Mouse (Mus musculus) inflammation-experienced regulatory T-cells, adult 6 months (primary cell): Measurements from ENCODE around the gene Tcte1. TPM values are rescaled to one million over a fixed set of nuclear protein-coding genes. Genes with fewer than 3 reads are reported as not detected.

ENCODE experiments used
- ATAC-seq: one replicate; pipeline ENCODE4 v1.8.0; 2017
- polyA plus RNA-seq, 3 experiments: library from polyadenylated mRNA; unstranded; fragments of 100-300 nt; shearing (Covaris generic); gene quantifications; one replicate each; pipeline ENCODE4 v1.2.1; 2017

Tcte1 gene
- polyA plus RNA-seq, 3 experiments from 2014 or later: not detected

DNA sequence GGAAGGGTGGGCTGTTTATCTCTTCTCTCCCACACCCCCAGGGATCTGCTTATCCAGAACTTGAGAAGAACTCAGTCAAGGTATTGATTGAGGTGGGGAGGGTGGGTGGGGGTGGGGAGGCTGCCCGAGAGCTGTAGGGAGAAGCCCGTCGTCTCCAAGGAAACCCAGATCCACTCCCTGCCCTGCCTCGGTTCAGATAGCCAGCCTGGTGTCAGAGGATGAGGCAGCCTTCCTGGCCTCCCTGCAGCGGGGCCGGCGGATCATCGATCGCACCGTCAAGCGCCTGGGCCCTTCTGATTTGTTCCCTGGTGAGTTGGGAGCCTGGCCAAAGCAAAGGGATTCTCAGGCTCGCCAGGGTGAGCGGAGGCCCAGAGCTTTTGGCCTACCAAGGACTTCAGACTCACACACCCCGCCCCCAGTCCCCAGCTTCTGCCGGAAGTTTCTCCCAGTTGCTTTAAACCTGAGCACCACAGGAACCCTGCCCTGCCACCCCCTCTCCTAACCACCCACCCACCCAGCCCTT lies 8.0 kb upstream of the Tcte1 start:
- no peak for ATAC-seq

DNA sequence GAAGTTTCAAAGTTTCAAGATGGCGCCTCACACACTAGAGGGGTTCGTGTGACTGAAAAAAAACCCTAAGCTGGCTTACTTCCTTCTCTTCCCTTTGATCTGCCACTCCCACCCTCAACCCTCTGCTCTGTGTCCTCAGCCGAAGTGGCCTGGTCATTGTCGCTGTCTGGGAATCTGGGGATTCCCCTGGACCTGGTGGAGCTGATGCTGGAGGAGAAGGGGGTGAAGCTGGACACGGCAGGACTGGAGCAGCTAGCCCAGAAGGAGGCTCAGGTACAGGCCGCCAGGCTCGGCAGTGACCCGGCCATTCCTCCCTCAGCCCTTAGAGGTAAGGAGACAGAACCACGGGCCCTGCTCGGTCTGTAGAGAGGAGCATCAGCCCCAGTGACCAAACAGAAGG lies 7.4 kb upstream of the Tcte1 start:
- no peak for ATAC-seq

GRCm38 (mm10) chr17:45516488-45516887 lies 6.7 kb upstream of the Tcte1 start:
- ATAC-seq: peak; percentile 71

- no peak for ATAC-seq
Observed at GRCm38 (mm10) chr17:45517135-45517534, 6.1 kb upstream of the Tcte1 start.

- ATAC-seq: no peak
Observed at GRCm38 (mm10) chr17:45517549-45518215, 5.6 kb upstream of the Tcte1 start.

DNA sequence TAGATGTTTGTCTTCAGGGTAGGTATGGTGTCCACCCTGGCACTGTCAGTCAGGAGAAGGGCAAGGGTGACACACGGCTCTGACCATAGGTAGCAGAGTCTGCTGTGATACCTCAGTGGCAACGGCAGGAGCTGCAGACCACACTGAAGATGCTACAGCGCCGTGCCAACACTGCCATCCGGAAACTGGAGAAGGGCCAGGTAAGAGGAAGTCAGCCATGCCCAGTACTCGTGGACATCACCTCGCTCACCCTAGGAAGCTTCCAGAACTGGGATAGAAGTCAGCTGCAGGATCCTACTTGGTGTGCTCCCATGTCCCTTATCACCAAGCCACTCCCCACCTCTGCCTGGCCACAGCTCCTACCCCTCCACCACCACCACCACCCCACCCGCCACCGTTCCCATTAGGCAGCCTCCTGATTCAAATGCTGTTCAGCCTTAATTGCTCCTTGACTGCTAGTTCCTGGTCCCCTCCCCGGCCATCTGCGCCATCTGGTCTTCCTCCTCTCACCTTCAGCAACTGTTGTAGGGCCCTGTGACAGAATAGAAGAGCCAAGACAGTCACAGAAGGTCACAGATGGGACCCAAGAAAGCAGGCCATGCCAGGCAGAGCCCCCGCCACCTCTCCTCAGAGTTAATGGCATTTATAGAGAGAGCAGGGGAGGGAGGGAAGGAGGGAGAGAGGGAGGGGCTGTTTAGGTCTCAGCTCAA lies 4.3 kb upstream of the Tcte1 start:
- ATAC-seq: no peak

DNA sequence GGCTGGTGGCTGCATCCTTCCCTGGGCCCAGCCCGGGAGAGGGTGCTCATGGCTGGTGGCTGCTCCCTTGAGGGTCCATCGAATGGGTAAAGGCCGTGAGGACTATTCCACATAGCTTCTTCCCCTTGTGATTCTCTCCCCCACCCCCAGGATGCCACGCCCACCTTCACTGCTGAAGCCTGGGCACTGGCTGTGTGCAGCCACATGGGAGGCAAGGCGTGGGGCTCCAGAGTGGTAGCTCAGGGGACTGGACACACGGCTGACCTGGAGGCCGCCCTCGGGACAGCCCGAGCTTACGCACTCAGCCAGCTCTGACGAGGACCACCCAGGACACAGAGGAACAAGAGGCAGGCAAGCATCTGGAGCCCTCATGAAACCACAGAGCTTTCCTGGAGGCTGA lies 3.1 kb upstream of the Tcte1 start:
- ATAC-seq: no peak

- no peak for ATAC-seq
Observed at GRCm38 (mm10) chr17:45524961-45525360, 1.7 kb downstream of the Tcte1 start.

DNA sequence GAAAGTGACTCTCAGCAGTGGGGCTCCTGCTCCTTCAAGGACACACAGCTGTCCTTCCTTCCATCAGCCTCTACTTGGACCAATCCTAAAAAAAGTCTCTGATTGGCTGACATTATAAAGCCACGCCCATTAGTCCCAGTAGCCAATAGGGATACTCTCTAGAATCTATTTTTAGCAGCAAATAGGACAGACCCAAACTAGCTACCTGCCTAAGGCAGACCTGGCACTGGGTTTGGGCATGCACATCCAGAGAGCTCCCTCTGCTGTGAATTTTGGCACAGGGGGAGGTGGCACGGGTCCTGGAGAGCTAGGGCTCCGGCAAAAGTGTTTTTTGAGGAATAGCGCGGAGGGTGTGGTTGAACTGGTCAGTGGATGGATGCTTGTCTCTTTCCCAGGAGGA lies 3.3 kb downstream of the Tcte1 start:
- no peak for ATAC-seq

DNA sequence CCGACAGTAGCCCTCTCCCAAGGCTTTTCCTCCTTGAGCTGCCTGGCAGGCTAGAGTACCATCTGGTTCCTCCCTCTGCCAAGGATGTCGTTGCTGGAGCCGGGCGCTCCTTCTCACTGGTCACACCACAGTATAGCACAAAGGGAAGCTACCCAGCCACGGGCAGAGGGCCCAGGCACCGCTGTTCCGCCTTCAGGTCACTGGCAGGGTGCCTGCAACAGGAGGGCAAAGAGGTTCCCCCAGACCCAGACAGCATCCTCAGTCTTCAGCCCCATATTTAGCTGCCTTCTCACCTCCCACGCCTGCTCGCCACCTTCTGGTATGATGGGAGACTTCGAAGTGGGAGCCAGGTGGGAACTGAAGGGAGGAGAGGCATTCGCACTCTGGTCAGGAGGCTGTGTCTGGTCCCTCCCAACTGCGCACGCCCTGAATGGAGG lies 7.1 kb downstream of the Tcte1 start:
- ATAC-seq: no peak

DNA sequence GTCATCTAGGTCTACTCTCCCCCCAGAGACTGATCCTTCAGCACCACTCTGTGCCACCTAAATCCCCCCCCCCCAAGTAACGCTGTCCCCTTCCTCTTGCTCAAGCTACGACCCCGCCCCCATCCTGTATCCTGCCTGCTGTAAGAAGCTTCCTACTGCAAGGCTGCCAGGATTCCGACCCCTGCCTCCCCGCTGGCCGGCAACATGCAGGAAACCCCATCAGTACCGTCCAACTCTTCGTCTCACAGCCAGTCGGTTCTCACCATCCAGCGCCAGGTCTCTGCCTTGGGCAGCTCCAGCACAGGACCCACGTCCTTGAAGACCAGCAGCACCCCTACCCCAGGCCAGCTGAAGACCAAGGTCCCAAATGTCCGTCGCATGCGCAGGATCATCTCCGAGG lies 9.7 kb downstream of the Tcte1 start:
- ATAC-seq: no peak

- ATAC-seq: no peak
Observed at GRCm38 (mm10) chr17:45536264-45536663, 13.0 kb downstream of the Tcte1 start.

GRCm38 (mm10) chr17:45538394-45538793 lies 15.2 kb downstream of the Tcte1 start:
- ATAC-seq: no peak

- ATAC-seq: no peak
Observed at GRCm38 (mm10) chr17:45539664-45540063, 16.4 kb downstream of the Tcte1 start.

GRCm38 (mm10) chr17:45542129-45542528 lies 18.9 kb downstream of the Tcte1 start:
- no peak for ATAC-seq

- ATAC-seq: no peak
Observed at GRCm38 (mm10) chr17:45542705-45543104, 19.5 kb downstream of the Tcte1 start.

- ATAC-seq: no peak
Observed at GRCm38 (mm10) chr17:45543115-45543514, 19.9 kb downstream of the Tcte1 start.

DNA sequence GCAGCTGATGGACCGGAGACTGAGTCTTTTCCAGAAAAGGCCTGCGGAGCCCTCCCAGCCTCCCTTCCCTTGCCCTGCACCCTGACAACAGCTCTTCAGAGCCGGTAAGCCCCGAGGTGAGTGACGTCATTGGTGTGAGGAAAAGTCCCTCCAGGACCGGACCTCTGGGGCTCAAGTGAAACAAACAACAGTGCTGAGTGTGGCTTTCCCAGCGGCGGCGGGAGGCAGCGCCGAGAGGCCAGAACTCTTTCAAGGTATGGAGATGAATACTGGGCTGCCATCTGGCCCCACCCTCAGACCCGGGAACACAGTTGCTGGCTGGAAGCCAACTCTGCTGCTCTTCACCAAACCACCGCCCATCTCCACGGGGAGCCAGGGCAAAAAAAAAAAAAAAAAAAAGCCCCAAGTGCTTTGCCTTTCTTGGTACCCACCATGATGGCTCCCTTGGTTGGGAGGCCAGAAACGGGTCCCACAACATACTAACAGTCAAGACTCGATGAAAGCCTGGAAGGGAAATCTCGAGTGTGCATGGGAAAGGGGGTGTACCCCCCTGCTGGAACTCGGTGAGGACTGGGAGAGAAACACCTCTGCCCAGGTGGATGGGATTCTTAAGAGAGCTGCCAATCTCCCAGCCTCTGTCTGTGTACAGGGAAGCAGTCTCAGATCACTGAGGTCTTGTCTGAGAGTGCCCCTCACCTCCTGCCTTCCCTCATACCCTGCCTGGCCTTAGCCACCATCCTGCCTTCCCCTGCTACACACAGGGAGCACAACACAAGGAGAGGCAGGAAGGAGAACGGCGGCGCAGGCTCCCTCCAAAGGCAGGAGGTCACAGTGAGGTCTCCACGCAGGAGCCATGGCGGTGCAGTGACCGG lies 21.0 kb downstream of the Tcte1 start:
- ATAC-seq: no peak

DNA sequence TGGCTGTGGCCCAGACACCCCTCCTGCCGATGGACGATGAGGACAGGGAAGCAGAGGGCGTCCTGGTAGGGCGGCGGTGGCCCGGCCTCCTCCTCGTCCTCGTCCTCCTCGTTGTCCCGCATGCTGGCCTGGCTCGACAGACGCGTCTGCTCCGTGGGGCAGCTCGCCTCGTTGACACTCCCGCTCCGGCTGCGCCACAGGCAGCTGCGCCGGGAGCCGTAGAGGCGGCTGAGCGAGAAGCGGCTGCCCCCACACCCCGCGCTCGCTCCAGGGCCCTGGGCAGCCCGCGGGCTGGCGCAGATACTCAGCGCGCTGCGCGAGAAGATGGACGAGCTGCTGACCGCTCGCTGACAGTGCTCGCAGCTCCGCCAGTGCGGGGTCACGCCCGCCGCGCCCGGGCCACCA lies 21.6 kb downstream of the Tcte1 start:
- no peak for ATAC-seq

GRCm38 (mm10) chr17:45545278-45545961 lies 22.2 kb downstream of the Tcte1 start:
- no peak for ATAC-seq

DNA sequence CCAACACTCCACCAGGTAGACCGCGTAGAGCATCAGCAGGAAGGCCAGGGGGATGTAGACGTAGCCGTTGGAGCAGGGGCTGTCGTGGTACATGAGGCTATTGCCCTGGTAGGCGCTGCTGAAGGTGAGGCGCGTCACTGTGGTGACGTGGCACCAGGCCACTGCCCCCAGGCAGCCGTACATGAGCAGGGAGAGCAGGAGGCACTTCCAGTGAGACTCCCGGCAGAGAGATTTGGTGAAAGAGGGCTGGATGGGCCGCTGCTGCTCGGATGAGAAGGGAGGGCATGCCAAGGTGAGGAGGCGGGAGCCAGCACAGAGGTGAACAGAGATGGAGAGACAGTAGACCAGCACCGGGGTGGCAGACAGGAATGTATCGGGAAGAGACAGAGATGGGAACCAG lies 23.7 kb downstream of the Tcte1 start:
- ATAC-seq: no peak

DNA sequence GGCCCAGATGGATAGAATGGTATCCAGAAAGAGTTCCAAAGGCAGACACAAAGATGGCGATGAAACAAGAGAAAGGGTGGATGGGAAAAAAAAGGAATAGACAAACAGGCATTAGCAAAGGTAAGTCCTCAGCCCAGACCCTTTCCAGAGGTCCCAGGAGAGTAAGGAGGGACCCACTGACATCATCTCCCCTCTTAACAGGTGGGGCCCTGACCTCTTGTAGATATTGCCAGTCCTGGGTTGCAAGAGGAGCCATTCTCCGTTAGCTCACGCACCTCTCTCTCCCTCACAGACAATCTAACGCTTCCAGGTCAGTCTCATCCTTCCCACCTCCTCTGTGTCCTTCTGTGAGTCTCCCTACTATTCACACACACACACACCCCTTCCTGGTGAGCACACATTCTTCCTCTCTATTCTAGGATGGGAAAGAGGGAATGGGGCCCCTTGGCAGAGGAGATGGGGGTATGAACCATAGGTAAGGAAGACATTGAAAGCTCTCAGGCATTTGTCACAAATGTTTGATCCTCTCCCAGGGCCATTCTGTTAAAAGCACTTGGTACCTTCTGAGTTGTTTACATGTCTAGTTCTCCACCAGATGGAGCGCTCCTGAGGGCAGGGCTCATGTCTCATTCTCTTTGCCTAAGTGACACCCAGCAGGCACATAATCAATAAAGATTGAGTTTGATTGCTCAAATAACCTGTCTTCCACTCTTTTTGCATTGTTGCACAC lies 24.4 kb downstream of the Tcte1 start:
- ATAC-seq: no peak
